Mouse (Mus musculus): ENCODE measurements around the gene Prss56.

DNA sequence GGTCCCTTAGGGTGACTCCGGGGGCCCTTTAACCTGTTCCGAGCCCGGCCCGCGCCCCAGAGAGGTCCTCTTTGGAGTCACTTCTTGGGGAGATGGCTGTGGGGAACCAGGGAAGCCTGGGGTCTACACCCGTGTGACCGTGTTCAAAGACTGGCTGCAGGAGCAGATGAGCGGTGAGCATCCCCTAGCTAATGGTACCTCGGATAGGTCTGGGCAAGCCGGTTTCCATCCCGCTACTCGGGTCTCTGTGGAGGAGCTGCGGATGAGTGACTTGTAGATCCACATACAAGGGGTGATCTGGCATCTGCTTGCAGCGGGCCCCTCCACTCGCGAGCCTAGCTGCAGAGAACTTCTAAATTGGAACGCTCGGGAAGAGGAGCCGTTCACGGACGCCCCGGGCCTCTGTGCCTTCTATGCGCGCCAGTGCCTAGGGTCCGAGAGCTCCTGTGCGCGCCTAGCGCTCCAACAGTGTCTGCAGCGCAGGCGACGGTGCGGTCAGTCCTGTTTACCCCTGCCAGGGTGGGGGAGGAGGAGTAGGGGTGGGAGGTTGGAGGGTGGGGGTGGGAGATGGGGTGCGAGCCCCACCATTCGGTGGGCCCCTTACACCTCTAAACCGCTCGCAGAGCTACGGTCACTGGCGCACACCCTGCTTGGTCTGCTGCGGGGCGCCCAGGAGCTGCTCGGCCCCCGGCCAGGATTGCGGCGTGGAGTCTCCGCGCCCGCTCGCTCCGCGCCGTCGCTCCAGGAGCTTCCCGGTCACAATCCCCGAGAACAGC lies 3.3 kb downstream of the Prss56 start:
- TF ChIP-seq CTCF (IDR thresholded peaks at IDR 0.05; ENCODE audit: borderline replicate concordance, extremely low read depth, insufficient read depth, insufficient read length), result no peak
- TF ChIP-seq POLR2A (IDR thresholded peaks at IDR 0.05; ENCODE audit: borderline replicate concordance, extremely low read depth, insufficient read depth, insufficient read length, poor library complexity, severe bottlenecking), result no peak

Measured in brain, embryonic 14.5 days (tissue).